Mouse (Mus musculus) adrenal gland, adult 2 months (tissue): ENCODE data around the gene Ugp2. TPM values are rescaled to one million over a fixed set of nuclear protein-coding genes. Genes with fewer than 3 reads are reported as not detected.

Source experiments
- DNase-seq: peaks from one replicate; pipeline ENCODE4 v3.0.0; 2021
- long read RNA-seq: library from polyadenylated mRNA; stranded (forward); transcript quantifications from one replicate; pipeline ENCODE4 v2.0.0, GENCODE M21; 2021
- polyA plus RNA-seq: library from polyadenylated mRNA; depleted of rRNA; stranded (reverse); fragments of >200 nt; gene quantifications from 2 replicates; pipeline ENCODE4 v1.2.3, GENCODE M21; 2012; rRNA removed
- total RNA-seq, 2 experiments: library from RNA; stranded (reverse); gene quantifications; 2 replicates each; pipeline ENCODE4 v1.2.3; 2021

The Ugp2 gene
- total RNA-seq = 10 to 100 TPM; 66.2 to 84.6 TPM
- polyA plus RNA-seq = 0.60 and 1.1 TPM in 2 replicates
- long read RNA-seq, transcript Ugp2-202 (10 exons, 2,683 nt) = major isoform, 46 of 87 reads
- long read RNA-seq, transcript Ugp2-201 (10 exons, 2,044 nt) = minor isoform, 38 of 87 reads
- long read RNA-seq, partial matches to known transcripts = 2 of 87 reads
- long read RNA-seq, other reads (novel, unspliced or antisense) = 1 of 87 reads

GRCm38 (mm10) chr11:21371122-21371806 lies at the start of gene Ugp2:
Ugp2 (minus strand) TSS chr11:21371201.
- DNase-seq = peak; percentile 98

GRCm38 (mm10) chr11:21414911-21415381 lies 43.9 kb upstream of the Ugp2 start:
- no peak for DNase-seq

DNA sequence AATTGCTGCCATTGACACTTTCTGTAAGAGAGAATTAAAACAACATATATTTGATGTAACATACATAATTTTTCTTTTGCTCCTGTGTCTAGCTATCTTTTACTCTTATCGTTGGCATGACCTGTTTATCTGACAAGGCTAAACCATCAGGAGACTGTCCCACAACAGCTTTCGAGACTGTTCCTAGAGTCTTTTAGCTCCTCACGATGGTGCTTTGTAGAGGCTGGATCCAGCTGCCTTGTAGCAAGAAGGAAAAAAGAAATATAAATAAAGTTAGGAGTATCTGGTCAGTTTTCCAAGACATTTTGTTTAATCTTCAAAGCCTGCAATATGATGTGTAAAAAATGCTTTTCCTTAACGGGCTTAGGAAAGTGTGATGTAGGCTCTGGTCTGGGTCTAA lies 35.7 kb upstream of the Ugp2 start:
- DNase-seq = no peak

DNA sequence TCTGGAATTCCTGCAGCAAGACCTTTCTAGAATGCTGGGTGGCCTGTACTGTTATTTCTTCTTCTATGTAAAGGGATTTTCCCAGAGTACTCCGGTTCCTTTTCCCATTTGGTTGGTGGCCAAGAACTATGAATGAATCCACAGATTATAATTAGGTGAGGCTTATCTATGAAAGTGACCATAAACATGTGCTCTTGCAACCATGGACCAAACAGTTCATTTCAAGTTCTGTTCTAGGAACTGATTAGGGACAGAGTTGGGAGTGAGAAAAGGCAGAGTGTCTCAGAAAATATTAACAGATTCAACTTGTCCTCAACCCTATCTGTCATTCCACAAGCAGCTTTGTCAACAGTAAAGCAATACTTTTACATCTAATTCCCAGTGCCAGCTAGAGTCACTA lies 35.1 kb upstream of the Ugp2 start:
- no peak for DNase-seq

- DNase-seq = no peak
These were observed 32.9 kb upstream of the Ugp2 start for GRCm38 (mm10) chr11:21403877-21404276.

- DNase-seq = peak; percentile 11
These were observed 31.7 kb upstream of the Ugp2 start for GRCm38 (mm10) chr11:21402481-21403254.

- no peak for DNase-seq
These were observed 30.2 kb upstream of the Ugp2 start for GRCm38 (mm10) chr11:21401248-21401647.

GRCm38 (mm10) chr11:21399186-21399681 lies 28.2 kb upstream of the Ugp2 start:
- no peak for DNase-seq

DNA sequence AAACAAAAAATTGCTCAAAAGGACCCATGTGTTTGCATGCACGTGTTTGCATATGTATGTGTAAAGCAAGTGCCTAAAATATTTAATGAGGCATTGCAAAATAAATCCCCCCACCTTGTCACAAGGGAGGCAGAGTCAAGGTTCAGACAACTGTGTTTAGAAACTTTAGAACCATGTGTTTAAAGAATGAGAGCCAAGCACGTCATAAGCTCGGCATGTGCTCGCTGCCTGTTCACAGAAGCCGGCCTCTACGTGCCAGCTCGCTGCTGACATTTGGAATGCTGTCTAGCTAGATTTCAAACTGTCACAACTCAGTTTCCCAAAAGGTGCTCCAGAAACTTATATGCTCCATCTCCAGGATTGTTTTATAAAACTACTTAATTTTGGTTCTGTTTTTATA lies 27.5 kb upstream of the Ugp2 start:
- peak; percentile 37 for DNase-seq

GRCm38 (mm10) chr11:21386790-21387189 lies 15.8 kb upstream of the Ugp2 start:
- DNase-seq = no peak

DNA sequence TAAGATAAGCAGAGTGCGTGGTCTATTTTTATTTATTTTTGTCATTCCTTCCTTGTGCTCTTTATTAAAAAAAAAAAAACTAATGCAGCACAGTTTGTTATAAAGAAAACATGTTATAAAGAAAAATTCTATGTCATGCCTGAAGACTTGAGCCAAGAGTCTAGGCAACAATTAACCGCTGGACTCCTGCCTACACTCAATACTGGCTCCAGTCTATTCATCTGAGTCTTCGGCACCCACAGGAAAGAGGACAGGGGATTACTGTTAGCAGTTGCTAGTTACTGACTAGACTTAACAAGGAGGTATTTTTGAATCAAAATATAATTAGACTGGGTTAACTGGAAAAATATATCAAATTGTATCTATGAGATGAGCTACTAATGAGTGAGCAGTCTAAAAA lies 3.1 kb upstream of the Ugp2 start:
- no peak for DNase-seq

GRCm38 (mm10) chr11:21370399-21371121 lies 441 bp downstream of the Ugp2 start:
- peak; percentile 90 for DNase-seq

DNA sequence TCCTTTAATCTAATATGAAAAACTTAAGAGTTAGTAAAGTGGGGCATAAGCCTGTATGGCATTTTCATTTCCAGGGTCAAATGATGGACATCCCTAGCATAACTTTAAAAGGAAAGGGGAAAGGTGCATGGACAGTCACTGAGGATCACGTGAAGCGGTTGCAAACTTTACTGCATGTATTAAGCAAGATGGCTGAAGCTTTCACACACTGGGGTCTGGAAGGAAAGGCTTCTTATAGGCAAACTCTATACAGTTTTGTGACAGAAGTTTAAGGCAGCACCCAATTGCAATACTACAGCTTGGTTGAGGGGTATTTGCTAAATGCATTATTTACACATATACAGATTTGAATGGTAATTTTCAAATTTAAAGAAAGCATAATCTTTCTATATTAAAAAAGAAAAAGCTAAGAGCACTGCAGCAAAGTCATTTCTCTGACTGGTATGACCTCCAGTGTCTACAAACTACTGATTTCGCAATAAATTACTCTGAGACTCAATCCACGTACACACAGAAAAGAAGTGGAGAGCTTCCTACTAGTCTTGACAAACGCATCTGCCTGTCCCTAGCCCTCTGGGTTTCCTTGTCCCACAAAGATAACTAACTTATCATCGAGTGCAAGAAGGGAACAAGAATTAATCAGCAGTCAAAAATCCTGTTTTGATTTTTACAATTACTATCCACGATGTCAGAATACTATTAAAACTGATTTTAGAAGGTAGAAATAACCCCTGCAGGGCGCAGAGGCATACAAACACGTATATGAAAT lies 1.6 kb downstream of the Ugp2 start:
- DNase-seq = peak; percentile 20

DNA sequence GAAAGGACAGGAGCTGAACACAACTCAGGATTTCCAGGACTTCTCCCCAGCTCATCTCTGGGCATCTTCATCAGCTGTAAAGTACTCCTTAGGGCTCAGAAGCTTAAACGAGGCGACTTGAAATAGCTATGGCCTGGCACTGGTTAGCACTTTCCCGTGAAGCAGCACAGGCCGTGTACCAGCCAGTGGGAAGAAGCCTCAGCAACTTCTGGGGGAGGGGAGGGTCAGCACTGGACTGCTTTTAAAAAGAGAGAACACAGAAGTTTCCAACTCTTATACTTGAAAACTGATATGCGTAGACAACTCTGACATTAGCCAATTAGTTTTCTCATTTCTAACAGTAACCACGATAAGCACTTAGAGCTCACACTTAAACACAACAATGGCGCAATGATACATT lies 2.5 kb downstream of the Ugp2 start:
- no peak for DNase-seq

DNA sequence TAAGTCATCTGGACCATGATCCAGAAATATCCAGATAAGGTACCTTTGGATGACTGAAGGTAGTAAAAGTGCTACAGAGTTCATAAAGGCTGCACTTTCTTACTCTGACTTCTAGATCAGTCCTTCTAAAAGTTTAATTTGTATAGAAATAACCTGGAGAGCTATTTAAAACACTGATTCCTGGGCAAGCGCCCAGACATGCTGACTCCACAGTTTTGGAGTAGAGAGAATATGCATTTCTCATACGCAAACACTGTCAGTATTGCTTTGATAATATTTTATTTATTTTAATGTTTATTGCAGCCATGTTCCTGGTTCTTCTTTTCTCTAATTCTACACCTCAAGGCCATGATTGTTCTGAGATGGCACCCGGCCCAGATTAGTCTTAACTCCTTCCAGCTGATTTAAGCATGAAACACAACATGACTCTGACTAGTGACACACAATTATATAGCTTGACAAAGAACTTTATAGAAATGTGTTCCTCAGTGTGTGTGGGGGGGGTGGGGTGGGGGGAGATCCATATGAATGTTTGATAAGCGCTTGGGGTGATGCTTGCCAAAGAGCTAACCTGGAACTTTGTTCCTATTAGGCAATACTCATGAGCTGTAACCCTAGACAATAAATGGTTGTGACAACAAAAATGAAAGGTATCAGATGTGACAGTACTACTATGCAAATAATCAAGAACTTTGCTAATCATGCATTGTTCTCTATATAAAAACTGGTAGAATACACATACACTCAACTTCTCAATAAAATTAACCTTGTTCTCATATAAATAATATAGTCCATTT lies 7.7 kb downstream of the Ugp2 start:
- DNase-seq = peak; percentile 43

DNA sequence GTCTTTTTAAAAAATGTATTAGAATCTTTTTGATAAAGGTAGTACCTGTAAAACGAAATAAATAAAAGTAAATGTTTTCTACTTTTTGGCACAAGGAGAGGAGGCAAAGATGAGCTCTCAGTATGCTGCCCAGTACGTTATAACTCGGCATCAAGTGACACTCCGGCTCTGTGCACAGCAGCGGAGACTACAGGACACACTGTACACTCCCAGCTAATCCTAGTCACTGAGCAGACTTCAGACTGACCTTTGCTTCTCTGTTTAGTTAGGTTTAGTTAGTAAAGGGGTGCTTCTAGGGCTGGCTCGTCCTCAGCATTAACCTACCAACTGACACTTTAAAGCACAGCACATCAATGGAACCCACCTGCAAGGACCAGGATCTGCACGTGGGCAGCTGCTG lies 19.7 kb downstream of the Ugp2 start:
- DNase-seq = no peak

GRCm38 (mm10) chr11:21348890-21349289 lies 22.1 kb downstream of the Ugp2 start:
- no peak for DNase-seq

- DNase-seq = no peak
These were observed 25.0 kb downstream of the Ugp2 start for GRCm38 (mm10) chr11:21346020-21346419.

GRCm38 (mm10) chr11:21343490-21343889 lies 27.5 kb downstream of the Ugp2 start:
- DNase-seq = no peak

DNA sequence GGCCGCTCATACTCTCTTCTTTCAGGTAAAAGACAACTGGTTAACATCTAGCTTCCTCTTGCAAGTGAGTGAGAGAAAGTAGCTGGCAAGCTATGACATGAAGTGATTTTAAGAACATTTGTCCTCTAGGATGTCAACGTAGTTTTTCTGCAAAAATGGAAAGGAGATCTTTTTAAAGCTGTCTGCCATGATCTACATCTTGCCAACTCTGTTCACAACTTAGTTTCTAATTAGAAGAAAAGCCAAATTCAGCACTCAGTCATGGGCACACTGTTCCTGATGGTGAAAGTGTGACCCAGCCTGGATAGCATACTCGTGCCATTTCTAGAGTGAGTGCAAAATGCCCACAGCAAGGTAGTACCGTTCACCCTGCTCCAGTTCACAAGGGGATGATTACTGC lies 31.9 kb downstream of the Ugp2 start:
- no peak for DNase-seq

- no peak for DNase-seq
These were observed 33.1 kb downstream of the Ugp2 start for GRCm38 (mm10) chr11:21337855-21338254.
